Mouse (Mus musculus): ENCODE data around the gene Tanc2. TPM values are rescaled to one million over a fixed set of nuclear protein-coding genes. Genes with fewer than 3 reads are reported as not detected.

The Tanc2 gene
- polyA plus RNA-seq, 1 experiment from 2014 or later = 24.1 TPM

DNA sequence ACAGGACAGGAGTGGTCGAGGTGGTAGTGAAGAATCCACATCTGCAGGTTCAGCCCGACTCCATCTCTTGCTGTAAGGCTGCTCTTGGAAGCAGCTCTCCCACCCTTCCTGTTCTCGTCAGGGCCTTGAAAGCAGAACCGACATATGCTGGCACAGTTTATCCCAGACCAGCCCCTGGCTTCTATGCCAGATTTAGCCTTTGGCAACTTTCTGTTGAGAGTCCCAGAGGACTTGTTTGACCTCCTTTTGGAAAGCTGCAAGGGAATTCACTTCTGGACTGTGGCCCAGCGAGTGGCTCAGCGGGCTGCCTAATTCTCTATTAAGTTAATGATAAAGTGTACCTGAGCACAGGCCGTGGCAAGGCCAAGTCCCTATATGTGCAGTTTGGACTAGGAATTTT is 15.5 kb upstream of the Tanc2 start:
- ATAC-seq (ENCODE audit: insufficient number of reproducible peaks, insufficient read depth, low FRiP score, low read depth) = no peak
- peak overlapping the region in 1 of 2 experiments; percentile 31; a peak in 1 of 4 replicates for H3K27ac ChIP-seq (replicated peaks in 1 of 2; ENCODE audit: control insufficient read depth in 1 of 2, insufficient read depth in 1 of 2, low read depth in 2 of 2, low read length in 2 of 2)
- H3K4me3 ChIP-seq (ENCODE audit: control insufficient read depth in 1 of 2, insufficient read depth in 1 of 2, low read depth in 1 of 2, low read length in 2 of 2) = no peak overlapping the region
- no peaks in the 10 kb centered on the region for H3K27me3 ChIP-seq (ENCODE audit: control insufficient read depth, insufficient read depth, low read length)
- no peaks in the 10 kb centered on the region for H3K36me3 ChIP-seq (ENCODE audit: control insufficient read depth, insufficient read depth, low read length)
- no peak overlapping the region for H3K4me2 ChIP-seq (ENCODE audit: low read length)
- WGBS = 40% methylated on average over 7 of the region's 7 CpGs
- H3K9me3 ChIP-seq (ENCODE audit: control insufficient read depth, low read length) = no peaks in the 10 kb centered on the region; the same call in 1 of the 2 replicates
- H3K9ac ChIP-seq (ENCODE audit: low read length) = no peak overlapping the region
- 0 out of 4 replicates have a peak, but pooled peaks cover 2% of the 10 kb centered on the region in 2 experiments for H3K4me1 ChIP-seq (ENCODE audit: control insufficient read depth in 2 of 2, insufficient read depth in 2 of 2, low read length in 2 of 2)

DNA sequence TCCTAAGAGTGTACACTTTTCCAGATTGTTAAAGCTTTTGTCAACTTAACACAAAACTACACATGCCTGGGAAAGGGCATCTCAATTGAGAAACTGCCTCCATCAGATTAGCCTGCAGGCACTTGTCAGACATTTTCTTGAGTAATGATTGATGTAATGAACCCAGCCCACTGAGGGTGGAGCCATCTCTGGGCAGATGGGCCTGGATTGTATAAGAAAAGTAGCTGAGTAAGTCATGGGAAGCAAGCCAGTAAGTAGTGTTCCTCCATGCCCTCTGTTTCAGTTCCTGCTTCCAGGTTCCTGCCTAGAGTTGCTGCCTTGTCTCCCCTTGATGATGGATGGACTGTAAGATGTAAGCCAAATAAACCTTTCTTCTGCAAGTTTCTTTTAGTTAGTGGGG is 12.6 kb upstream of the Tanc2 start:
- Histone ChIP-seq H3K27ac (replicated peaks in 1 of 2; ENCODE audit: control insufficient read depth in 1 of 2, insufficient read depth in 1 of 2, low read depth in 2 of 2, low read length in 2 of 2) (no peak overlapping the region), H3K27me3 (ENCODE audit: control insufficient read depth, insufficient read depth, low read length) (no peaks in the 10 kb centered on the region), H3K4me1 (ENCODE audit: control insufficient read depth in 2 of 2, insufficient read depth in 2 of 2, low read length in 2 of 2) (0 out of 4 replicates have a peak, but pooled peaks cover 2% of the 10 kb centered on the region in 2 experiments), H3K4me2 (ENCODE audit: low read length) (no peak overlapping the region), H3K4me3 (ENCODE audit: control insufficient read depth in 1 of 2, insufficient read depth in 1 of 2, low read depth in 1 of 2, low read length in 2 of 2) (no peak overlapping the region), H3K9ac (ENCODE audit: low read length) (no peak overlapping the region), H3K36me3 (ENCODE audit: control insufficient read depth, insufficient read depth, low read length) (no peaks in the 10 kb centered on the region), H3K9me3 (ENCODE audit: control insufficient read depth, low read length) (peaks cover 5% of the 10 kb centered on the region)
- no peak for ATAC-seq (ENCODE audit: insufficient number of reproducible peaks, insufficient read depth, low FRiP score, low read depth)

- no peak overlapping the region for H3K27ac ChIP-seq (replicated peaks in 1 of 2; ENCODE audit: control insufficient read depth in 1 of 2, insufficient read depth in 1 of 2, low read depth in 2 of 2, low read length in 2 of 2)
- H3K4me3 ChIP-seq (ENCODE audit: control insufficient read depth in 1 of 2, insufficient read depth in 1 of 2, low read depth in 1 of 2, low read length in 2 of 2) = no peak overlapping the region
- no peak overlapping the region for H3K4me2 ChIP-seq (ENCODE audit: low read length)
- H3K4me1 ChIP-seq (ENCODE audit: control insufficient read depth in 2 of 2, insufficient read depth in 2 of 2, low read length in 2 of 2) = peaks cover 0 to 5% of the 10 kb centered on the region in 2 experiments; a peak in 3 of 4 replicates
- no peak overlapping the region for H3K9ac ChIP-seq (ENCODE audit: low read length)
- no peaks in the 10 kb centered on the region for H3K27me3 ChIP-seq (ENCODE audit: control insufficient read depth, insufficient read depth, low read length)
- no peaks in the 10 kb centered on the region for H3K36me3 ChIP-seq (ENCODE audit: control insufficient read depth, insufficient read depth, low read length)
- peaks cover 9% of the 10 kb centered on the region for H3K9me3 ChIP-seq (ENCODE audit: control insufficient read depth, low read length)
- ATAC-seq (ENCODE audit: insufficient number of reproducible peaks, insufficient read depth, low FRiP score, low read depth) = no peak
- WGBS = 93% methylated on average over 3 of the region's 3 CpGs
Measured at GRCm38 (mm10) chr11:105582020-105582419, 7.8 kb upstream of the Tanc2 start.

DNA sequence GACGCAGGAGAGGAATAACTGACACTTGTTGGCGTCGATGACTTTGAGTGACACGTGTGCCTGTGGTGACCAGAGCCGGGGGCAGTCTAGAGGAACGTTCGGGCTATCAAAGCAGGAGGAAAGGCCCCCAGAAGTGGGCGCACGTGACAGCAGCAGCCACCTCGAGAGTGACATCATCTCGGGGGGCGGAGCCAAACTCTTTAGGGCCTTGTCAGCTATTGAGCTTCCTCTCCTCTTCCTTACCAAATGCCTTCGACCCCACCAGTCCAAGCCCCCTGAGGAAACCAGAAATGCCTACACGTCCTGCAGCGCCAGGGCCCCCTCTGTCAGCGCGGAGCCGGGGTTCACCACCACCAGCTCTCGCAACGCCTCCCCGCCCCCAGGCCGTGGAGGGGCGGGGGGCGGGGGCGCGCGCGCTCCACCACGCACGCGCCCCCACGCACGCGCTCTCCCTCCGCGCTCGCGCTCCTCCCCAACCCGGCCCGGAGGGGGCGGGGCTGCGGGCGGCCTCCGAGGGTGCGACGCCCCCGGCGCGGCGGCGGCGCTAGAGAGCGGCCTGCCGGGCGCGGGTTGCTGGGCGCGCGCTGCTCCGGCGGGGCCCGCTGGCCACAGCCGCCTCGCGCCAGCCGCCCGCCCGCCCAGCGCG is 432 bp upstream of the Tanc2 start:
- H3K4me1 ChIP-seq (ENCODE audit: control insufficient read depth in 2 of 2, insufficient read depth in 2 of 2, low read length in 2 of 2) = peaks cover 0 to 20% of the 10 kb centered on the region in 2 experiments; a peak in 3 of 4 replicates
- H3K36me3 ChIP-seq (ENCODE audit: control insufficient read depth, insufficient read depth, low read length) = no peaks in the 10 kb centered on the region
- H3K27me3 ChIP-seq (ENCODE audit: control insufficient read depth, insufficient read depth, low read length) = no peaks in the 10 kb centered on the region
- peak overlapping the region; percentile 92 to 96 for H3K27ac ChIP-seq (replicated peaks in 1 of 2; ENCODE audit: control insufficient read depth in 1 of 2, insufficient read depth in 1 of 2, low read depth in 2 of 2, low read length in 2 of 2)
- peak overlapping the region; percentile 73 for H3K4me2 ChIP-seq (ENCODE audit: low read length)
- peak overlapping the region; percentile 94 for H3K9ac ChIP-seq (ENCODE audit: low read length)
- under 1% methylated on average over 51 of the region's 70 CpGs for WGBS
- peak; percentile 95 for ATAC-seq (ENCODE audit: insufficient number of reproducible peaks, insufficient read depth, low FRiP score, low read depth)
- H3K9me3 ChIP-seq (ENCODE audit: control insufficient read depth, low read length) = peaks cover 4% of the 10 kb centered on the region; the same call in 1 of the 2 replicates
- peak overlapping the region; percentile 91 to 98 for H3K4me3 ChIP-seq (ENCODE audit: control insufficient read depth in 1 of 2, insufficient read depth in 1 of 2, low read depth in 1 of 2, low read length in 2 of 2)

DNA sequence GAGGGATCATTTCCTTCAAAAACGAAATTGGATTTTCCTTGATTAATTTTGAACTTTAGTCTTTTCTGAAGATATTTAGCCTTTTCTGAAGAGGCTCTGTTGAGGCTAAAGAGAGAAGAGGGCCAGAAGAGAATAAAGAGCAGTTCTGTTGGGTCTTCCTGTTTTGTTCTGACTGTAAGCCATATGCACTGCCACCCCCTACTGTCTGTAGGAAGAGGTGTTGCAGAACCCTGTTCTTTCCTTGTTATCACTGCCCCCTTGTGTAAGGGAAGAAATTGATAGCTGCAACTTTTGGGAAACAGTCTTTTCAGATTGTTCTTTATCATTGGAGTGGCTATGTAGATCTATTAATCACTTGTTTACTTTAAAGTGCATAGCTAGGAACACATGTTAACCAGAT is 2.1 kb downstream of the Tanc2 start:
- peak overlapping the region; percentile 73 for H3K4me2 ChIP-seq (ENCODE audit: low read length)
- no peaks in the 10 kb centered on the region for H3K9me3 ChIP-seq (ENCODE audit: control insufficient read depth, low read length)
- H3K9ac ChIP-seq (ENCODE audit: low read length) = peak overlapping the region; percentile 94
- no peak for ATAC-seq (ENCODE audit: insufficient number of reproducible peaks, insufficient read depth, low FRiP score, low read depth)
- H3K27me3 ChIP-seq (ENCODE audit: control insufficient read depth, insufficient read depth, low read length) = no peaks in the 10 kb centered on the region
- WGBS = 13% methylated on average over 1 of the region's 1 CpGs
- no peak overlapping the region for H3K27ac ChIP-seq (replicated peaks in 1 of 2; ENCODE audit: control insufficient read depth in 1 of 2, insufficient read depth in 1 of 2, low read depth in 2 of 2, low read length in 2 of 2)
- H3K4me1 ChIP-seq (ENCODE audit: control insufficient read depth in 2 of 2, insufficient read depth in 2 of 2, low read length in 2 of 2) = peaks cover 2 to 22% of the 10 kb centered on the region in 2 experiments
- H3K36me3 ChIP-seq (ENCODE audit: control insufficient read depth, insufficient read depth, low read length) = no peaks in the 10 kb centered on the region
- peak overlapping the region in 1 of 2 experiments; percentile 98; a peak in 2 of 4 replicates for H3K4me3 ChIP-seq (ENCODE audit: control insufficient read depth in 1 of 2, insufficient read depth in 1 of 2, low read depth in 1 of 2, low read length in 2 of 2)

DNA sequence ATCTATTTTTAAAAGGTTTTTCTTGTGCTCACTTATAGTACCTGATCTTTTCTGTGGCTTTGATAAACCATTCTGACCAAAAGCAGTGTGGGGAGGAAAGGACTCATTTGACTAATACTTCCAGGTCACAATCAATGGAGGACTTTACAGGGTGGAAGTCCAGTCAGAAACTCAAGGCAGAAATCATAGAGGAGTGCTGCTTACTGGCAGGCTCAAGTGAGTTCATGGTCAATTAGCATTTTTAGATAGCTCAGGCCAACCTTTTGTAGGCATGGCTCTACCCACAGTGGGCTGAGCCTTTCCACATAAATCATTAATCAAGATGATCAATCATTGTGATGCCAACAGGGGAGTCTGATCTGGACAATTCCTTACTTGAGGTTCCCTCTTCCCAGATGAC is 12.4 kb downstream of the Tanc2 start:
- no peak for ATAC-seq (ENCODE audit: insufficient number of reproducible peaks, insufficient read depth, low FRiP score, low read depth)
- Histone ChIP-seq H3K27me3 (ENCODE audit: control insufficient read depth, insufficient read depth, low read length) (no peaks in the 10 kb centered on the region), H3K9ac (ENCODE audit: low read length) (no peak overlapping the region), H3K9me3 (ENCODE audit: control insufficient read depth, low read length) (no peaks in the 10 kb centered on the region), H3K4me1 (ENCODE audit: control insufficient read depth in 2 of 2, insufficient read depth in 2 of 2, low read length in 2 of 2) (peaks cover 0 to 3% of the 10 kb centered on the region in 2 experiments; a peak in 1 of 4 replicates), H3K4me2 (ENCODE audit: low read length) (no peak overlapping the region), H3K4me3 (ENCODE audit: control insufficient read depth in 1 of 2, insufficient read depth in 1 of 2, low read depth in 1 of 2, low read length in 2 of 2) (no peak overlapping the region), H3K27ac (replicated peaks in 1 of 2; ENCODE audit: control insufficient read depth in 1 of 2, insufficient read depth in 1 of 2, low read depth in 2 of 2, low read length in 2 of 2) (no peak overlapping the region), H3K36me3 (ENCODE audit: control insufficient read depth, insufficient read depth, low read length) (no peaks in the 10 kb centered on the region)

GRCm38 (mm10) chr11:105626201-105626600 is 36.4 kb downstream of the Tanc2 start:
- H3K4me3 ChIP-seq (ENCODE audit: control insufficient read depth in 1 of 2, insufficient read depth in 1 of 2, low read depth in 1 of 2, low read length in 2 of 2) = no peak overlapping the region
- 90% methylated on average over 1 of the region's 1 CpGs for WGBS
- H3K9ac ChIP-seq (ENCODE audit: low read length) = no peak overlapping the region
- H3K27ac ChIP-seq (replicated peaks in 1 of 2; ENCODE audit: control insufficient read depth in 1 of 2, insufficient read depth in 1 of 2, low read depth in 2 of 2, low read length in 2 of 2) = no peak overlapping the region
- peaks cover 9% of the 10 kb centered on the region; the same call in 1 of the 2 replicates for H3K36me3 ChIP-seq (ENCODE audit: control insufficient read depth, insufficient read depth, low read length)
- ATAC-seq (ENCODE audit: insufficient number of reproducible peaks, insufficient read depth, low FRiP score, low read depth) = no peak
- peaks cover 0 to 14% of the 10 kb centered on the region in 2 experiments; a peak in 2 of 4 replicates for H3K4me1 ChIP-seq (ENCODE audit: control insufficient read depth in 2 of 2, insufficient read depth in 2 of 2, low read length in 2 of 2)
- H3K27me3 ChIP-seq (ENCODE audit: control insufficient read depth, insufficient read depth, low read length) = no peaks in the 10 kb centered on the region
- H3K4me2 ChIP-seq (ENCODE audit: low read length) = no peak overlapping the region
- H3K9me3 ChIP-seq (ENCODE audit: control insufficient read depth, low read length) = no peaks in the 10 kb centered on the region

DNA sequence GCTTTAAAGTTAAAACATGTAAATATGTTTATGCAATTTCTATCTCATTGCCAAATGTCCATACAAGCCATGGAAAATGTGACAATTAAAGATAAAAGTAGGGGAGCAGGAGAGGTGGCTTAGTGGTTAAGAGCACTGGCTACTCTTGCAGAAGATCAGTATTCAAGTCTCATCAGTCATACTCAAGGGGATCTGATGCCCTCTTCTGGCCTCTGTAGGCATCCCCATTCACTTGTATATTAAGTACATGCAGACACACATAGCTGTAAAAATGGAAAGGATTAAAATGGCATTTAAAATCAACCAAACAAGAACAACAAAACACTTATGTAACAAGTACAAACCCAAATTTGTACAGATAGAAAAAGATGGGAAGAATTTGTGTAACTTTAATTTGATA is 54.2 kb downstream of the Tanc2 start:
- no peaks in the 10 kb centered on the region for H3K27me3 ChIP-seq (ENCODE audit: control insufficient read depth, insufficient read depth, low read length)
- H3K4me3 ChIP-seq (ENCODE audit: control insufficient read depth in 1 of 2, insufficient read depth in 1 of 2, low read depth in 1 of 2, low read length in 2 of 2) = no peak overlapping the region
- no peak overlapping the region for H3K27ac ChIP-seq (replicated peaks in 1 of 2; ENCODE audit: control insufficient read depth in 1 of 2, insufficient read depth in 1 of 2, low read depth in 2 of 2, low read length in 2 of 2)
- H3K36me3 ChIP-seq (ENCODE audit: control insufficient read depth, insufficient read depth, low read length) = no peaks in the 10 kb centered on the region
- no peaks in the 10 kb centered on the region for H3K9me3 ChIP-seq (ENCODE audit: control insufficient read depth, low read length)
- no peaks in the 10 kb centered on the region for H3K4me1 ChIP-seq (ENCODE audit: control insufficient read depth in 2 of 2, insufficient read depth in 2 of 2, low read length in 2 of 2)
- no peak for ATAC-seq (ENCODE audit: insufficient number of reproducible peaks, insufficient read depth, low FRiP score, low read depth)
- H3K4me2 ChIP-seq (ENCODE audit: low read length) = no peak overlapping the region
- H3K9ac ChIP-seq (ENCODE audit: low read length) = no peak overlapping the region

Measured in heart, embryonic 14.5 days (tissue).